Comparison of ENCODE assay signal across 10 mouse cellular contexts in the genomic region with DNA sequence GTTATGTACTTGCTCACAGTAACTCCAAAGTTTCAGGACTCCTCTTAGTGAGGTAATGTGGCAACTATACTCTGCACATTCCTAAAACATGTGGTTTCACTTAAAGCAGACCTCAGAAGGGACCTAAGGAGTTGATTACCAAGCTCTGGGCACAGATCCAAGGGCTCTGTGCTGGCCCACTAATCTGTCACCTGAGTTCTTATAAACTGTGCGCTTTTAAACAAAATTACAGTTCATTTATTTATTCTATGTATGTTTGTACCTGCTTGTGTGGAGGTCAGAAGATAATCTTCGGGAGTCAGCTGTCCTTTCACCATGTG. TPM values are rescaled to one million over a fixed set of nuclear protein-coding genes. Genes with fewer than 3 reads are reported as not detected.
A peak's percentile ranks its signal among the peaks of the same experiment; 100 is the strongest.
DNase-seq lines count a peak whose midpoint lies in the region; ATAC-seq and TF ChIP-seq lines count a peak whose summit lies in the region.
"Had no signal": no experiment of that assay in that cellular context is flagged by ENCODE, and none has a peak within 500 bp of the region (broad histone marks: within the 10 kb centered on the region; RNA-seq: fewer than 3 reads in every experiment).

No protein-coding gene starts in this region.

- no peaks in the 10 kb centered on the region for H3K4me1 ChIP-seq in kidney, postnatal 0 days (replicated peaks; ENCODE audit: insufficient read depth, low read length)
- peaks cover 22% of the 10 kb centered on the region; the same call in 1 of the 2 replicates for H3K4me1 ChIP-seq in embryonic facial prominence, embryonic 14.5 days (ENCODE audit: control insufficient read depth, insufficient read depth, low read length)
- H3K4me1 ChIP-seq: megakaryocyte, embryonic 14.5 days had no signal

- no peak overlapping the region for H3K27ac ChIP-seq in kidney, postnatal 0 days
- peak overlapping the region; percentile 13; the same call in 1 of the 2 replicates for H3K27ac ChIP-seq in embryonic facial prominence, embryonic 14.5 days (replicated peaks; ENCODE audit: low read depth, low read length)

- H3K36me3 ChIP-seq in kidney, postnatal 0 days (ENCODE audit: insufficient read depth, low read length) = no peaks in the 10 kb centered on the region
- no peaks in the 10 kb centered on the region for H3K36me3 ChIP-seq in embryonic facial prominence, embryonic 14.5 days (ENCODE audit: control insufficient read depth, insufficient read depth, low read length)

- no peak for TF ChIP-seq CTCF in kidney, postnatal 0 days (IDR thresholded peaks at IDR 0.05; ENCODE audit: low read depth)
- no peak for TF ChIP-seq CTCF in brain, embryonic 14.5 days (IDR thresholded peaks at IDR 0.05; ENCODE audit: borderline replicate concordance, extremely low read depth, insufficient read depth, insufficient read length)

- H3K9ac ChIP-seq in kidney, postnatal 0 days (ENCODE audit: low read depth, low read length) = no peak overlapping the region
- H3K9ac ChIP-seq in embryonic facial prominence, embryonic 14.5 days (ENCODE audit: low read depth, low read length) = no peak overlapping the region

- TF ChIP-seq POLR2A in brain, embryonic 14.5 days (IDR thresholded peaks at IDR 0.05; ENCODE audit: borderline replicate concordance, extremely low read depth, insufficient read depth, insufficient read length, poor library complexity, severe bottlenecking) = no peak

- 45% methylated on average over 2 of the region's 2 CpGs for WGBS in kidney, postnatal 0 days
- 26% methylated on average over 2 of the region's 2 CpGs for WGBS in embryonic facial prominence, embryonic 14.5 days

- DNase-seq in kidney, postnatal 0 days (ENCODE audit: low spot score) = peak; percentile 24
- DNase-seq in kidney, adult 8-10 months = no peak
- DNase-seq in brain, embryonic 14.5 days (ENCODE audit: low read depth) = peak; percentile 37
- peak; percentile 93 for DNase-seq in embryonic facial prominence, embryonic 14.5 days (ENCODE audit: low spot score)
- peak; percentile 81 for DNase-seq in mesoderm, embryonic 11.5 days (ENCODE audit: low read depth, low spot score)
- DNase-seq in retina, postnatal 1 day = no peak
- DNase-seq: kidney, adult 2 months had no signal

- no peak overlapping the region for H3K4me3 ChIP-seq in kidney, postnatal 0 days (replicated peaks; ENCODE audit: low read depth, low read length)
- H3K4me3 ChIP-seq in embryonic facial prominence, embryonic 14.5 days (ENCODE audit: low read depth, low read length) = no peak overlapping the region
- H3K4me3 ChIP-seq: megakaryocyte, embryonic 14.5 days had no signal

- no peak for ATAC-seq in kidney, postnatal 0 days (replicated peaks; ENCODE audit: low FRiP score, low read depth)
- ATAC-seq in embryonic facial prominence, embryonic 14.5 days (ENCODE audit: low read depth) = peak; percentile 94
- no peak for ATAC-seq in inflammation-experienced regulatory T-cells, adult 6 months

- no peak overlapping the region for H3K4me2 ChIP-seq in kidney, postnatal 0 days (ENCODE audit: low read length)
- no peak overlapping the region for H3K4me2 ChIP-seq in embryonic facial prominence, embryonic 14.5 days (ENCODE audit: low read depth, low read length)

- H3K27me3 ChIP-seq in kidney, postnatal 0 days (ENCODE audit: insufficient read depth, low read length) = no peaks in the 10 kb centered on the region
- no peaks in the 10 kb centered on the region for H3K27me3 ChIP-seq in embryonic facial prominence, embryonic 14.5 days (replicated peaks; ENCODE audit: control insufficient read depth, insufficient read depth, low read length)
- H3K27me3 ChIP-seq: megakaryocyte, embryonic 14.5 days had no signal

- H3K9me3 ChIP-seq in kidney, postnatal 0 days (replicated peaks; ENCODE audit: low read length) = no peaks in the 10 kb centered on the region
- H3K9me3 ChIP-seq in embryonic facial prominence, embryonic 14.5 days (ENCODE audit: control insufficient read depth, low read length) = no peaks in the 10 kb centered on the region
- H3K9me3 ChIP-seq: megakaryocyte, embryonic 14.5 days had no signal

RNA-seq across cellular contexts. Expression of a gene that starts 57.1 kb away (rescaled TPM):
- 0.36 and 0.56 TPM in 2 replicates for polyA plus RNA-seq in kidney, postnatal 0 days (2015; fragmentation: Nextera tagmentation; extraction: Ambion mirVana)
- 1.2 and 2.1 TPM in 2 replicates for polyA plus RNA-seq in brain, embryonic 14.5 days (2012; rRNA removed)
- 0.21 TPM in 1 of 2 replicates, not detected in the other for polyA plus RNA-seq in embryonic facial prominence, embryonic 14.5 days (2014; fragmentation: Nextera tagmentation; extraction: Ambion mirVana)
- not detected for polyA plus RNA-seq in inflammation-experienced regulatory T-cells, adult 6 months (2017; shearing (Covaris generic))
- polyA plus RNA-seq: heart, embryonic 16.5 days had no signal

Comparison
In these comparisons a context has a peak if more than half of its experiments do, and no peak if none do; other contexts are left out.
1. DNase-seq: peak in kidney, postnatal 0 days (single experiment), brain, embryonic 14.5 days (single experiment), embryonic facial prominence, embryonic 14.5 days (single experiment) and mesoderm, embryonic 11.5 days (single experiment); none in kidney, adult 8-10 months (0 of 2) and retina, postnatal 1 day (single experiment).